Mouse (Mus musculus): ENCODE results near the gene Fto. TPM values are rescaled to one million over a fixed set of nuclear protein-coding genes. Genes with fewer than 3 reads are reported as not detected.

The Fto gene
- polyA plus RNA-seq, 1 experiment from 2014 or later: 149 TPM

DNA sequence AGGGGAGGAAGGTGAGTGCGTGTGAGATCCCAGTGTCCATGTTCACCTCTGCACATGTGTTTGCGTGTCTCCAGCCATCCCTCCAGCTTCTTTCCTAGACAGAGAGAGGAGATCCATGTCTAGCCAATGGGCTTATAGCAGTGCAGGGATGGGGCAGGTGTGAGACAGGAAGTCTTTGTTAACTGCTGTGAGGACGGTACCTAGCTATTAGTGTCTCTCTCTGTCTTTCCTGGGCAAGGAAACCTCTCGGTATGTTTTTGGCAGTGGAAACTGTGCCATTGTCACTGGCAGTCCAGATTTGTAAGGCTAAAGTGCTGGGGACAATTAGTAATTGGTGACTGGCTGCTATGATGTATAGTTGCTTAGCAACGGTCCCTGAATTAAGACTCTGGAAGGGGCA, 304.4 kb downstream of the Fto start:
- H3K4me3 ChIP-seq (replicated peaks; ENCODE audit: low read length): no peak overlapping the region
- H3K4me1 ChIP-seq (replicated peaks; ENCODE audit: control insufficient read depth, insufficient read depth, low read length): peaks cover 31% of the 10 kb centered on the region
- H3K36me3 ChIP-seq (replicated peaks; ENCODE audit: control insufficient read depth, insufficient read depth): no peaks in the 10 kb centered on the region
- peaks cover 28% of the 10 kb centered on the region; the same call in 1 of the 2 replicates for H3K27me3 ChIP-seq (ENCODE audit: control insufficient read depth, insufficient read depth, low read length)
- H3K4me2 ChIP-seq (replicated peaks): no peak overlapping the region; the same call in 1 of the 2 replicates
- H3K27ac ChIP-seq: peak overlapping the region; percentile 74
- ATAC-seq (ENCODE audit: low FRiP score) (no peak; the same call in 1 of the 2 replicates), DNase-seq (ENCODE audit: low spot score) (no peak)
- WGBS: 28% methylated on average over 5 of the region's 5 CpGs
- H3K9me3 ChIP-seq (ENCODE audit: control insufficient read depth, low read length): no peaks in the 10 kb centered on the region
- H3K9ac ChIP-seq: no peak overlapping the region

DNA sequence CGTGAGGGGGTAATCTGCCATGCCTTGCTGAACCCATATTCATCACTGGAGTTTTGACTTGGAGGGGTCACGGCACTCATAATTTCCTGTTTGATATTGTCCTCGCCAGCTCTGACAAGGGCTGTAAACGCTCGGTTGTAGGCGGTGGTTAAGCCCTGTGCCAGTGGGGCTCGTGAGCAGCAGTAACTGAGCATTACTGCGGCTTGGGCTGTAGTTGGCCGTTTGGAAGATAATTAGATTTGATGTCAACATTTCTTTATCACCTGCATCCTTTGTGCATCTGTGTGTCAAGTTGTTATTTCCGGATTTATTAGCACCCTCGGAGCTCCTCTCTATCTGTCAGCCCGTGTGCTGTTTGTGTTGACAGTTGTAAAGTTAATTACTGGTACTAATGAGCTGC, 309.4 kb downstream of the Fto start:
- H3K27ac ChIP-seq: no peak overlapping the region
- no peak overlapping the region for H3K4me2 ChIP-seq (replicated peaks)
- H3K9me3 ChIP-seq (ENCODE audit: control insufficient read depth, low read length): no peaks in the 10 kb centered on the region
- H3K4me3 ChIP-seq (replicated peaks; ENCODE audit: low read length): no peak overlapping the region
- WGBS: 27% methylated on average over 12 of the region's 12 CpGs
- ATAC-seq (ENCODE audit: low FRiP score) (no peak), DNase-seq (ENCODE audit: low spot score) (no peak)
- H3K9ac ChIP-seq: 0 out of 2 replicates have a peak overlapping the region, but pooled peaks have one; percentile 16
- peaks cover 43% of the 10 kb centered on the region for H3K4me1 ChIP-seq (replicated peaks; ENCODE audit: control insufficient read depth, insufficient read depth, low read length)
- H3K36me3 ChIP-seq (replicated peaks; ENCODE audit: control insufficient read depth, insufficient read depth): no peaks in the 10 kb centered on the region
- peaks cover 23% of the 10 kb centered on the region for H3K27me3 ChIP-seq (ENCODE audit: control insufficient read depth, insufficient read depth, low read length)

DNA sequence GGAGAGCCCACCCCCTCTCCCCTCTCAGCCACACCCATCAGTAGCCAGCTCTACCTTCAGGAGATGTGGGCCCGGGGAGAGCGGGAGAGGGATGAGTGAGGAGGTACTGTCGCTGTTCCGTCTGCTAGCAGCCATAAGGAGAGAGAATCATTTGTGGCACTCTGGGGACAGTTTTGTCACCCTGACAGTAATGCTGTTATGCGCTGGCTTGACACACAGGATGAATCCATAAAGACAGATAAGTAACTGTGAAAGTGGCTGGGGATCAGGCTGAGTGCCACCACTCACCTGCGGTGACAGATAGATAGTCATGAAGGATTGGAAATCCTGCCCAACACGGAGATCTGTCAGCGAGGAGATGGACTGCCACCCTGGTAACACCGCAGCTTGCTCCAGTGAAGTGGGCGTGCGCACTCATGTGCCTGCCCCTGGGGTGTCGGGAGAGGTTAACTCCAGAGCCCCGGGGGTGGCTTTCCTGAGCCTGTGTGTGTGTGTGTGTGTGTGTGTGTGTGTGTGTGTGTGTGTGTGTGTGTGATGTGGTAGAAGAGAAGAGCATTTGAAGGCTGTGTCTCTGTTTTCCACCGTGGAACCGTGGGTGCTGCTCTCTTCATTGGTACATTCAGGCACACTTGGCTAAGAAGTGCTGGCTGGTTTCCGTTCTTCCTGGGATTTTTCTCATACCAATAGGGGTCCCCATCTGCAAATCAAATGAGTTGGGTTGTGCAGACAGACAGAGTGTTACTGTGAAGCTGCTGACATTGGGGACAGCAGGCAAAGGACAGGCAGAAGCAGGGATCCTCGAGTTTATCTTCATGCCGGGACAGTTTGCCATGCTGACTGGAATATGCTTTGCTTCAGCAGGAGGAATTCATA, 312.6 kb downstream of the Fto start:
- ATAC-seq (ENCODE audit: low FRiP score) (peak; percentile 35), DNase-seq (ENCODE audit: low spot score) (no peak)
- peaks cover 35% of the 10 kb centered on the region for H3K27me3 ChIP-seq (ENCODE audit: control insufficient read depth, insufficient read depth, low read length)
- H3K9ac ChIP-seq: no peak overlapping the region
- WGBS: 19% methylated on average over 18 of the region's 18 CpGs
- H3K4me3 ChIP-seq (replicated peaks; ENCODE audit: low read length): no peak overlapping the region
- H3K36me3 ChIP-seq (replicated peaks; ENCODE audit: control insufficient read depth, insufficient read depth): no peaks in the 10 kb centered on the region
- peak overlapping the region; percentile 64; the same call in 1 of the 2 replicates for H3K27ac ChIP-seq
- no peaks in the 10 kb centered on the region for H3K9me3 ChIP-seq (ENCODE audit: control insufficient read depth, low read length)
- peaks cover 53% of the 10 kb centered on the region for H3K4me1 ChIP-seq (replicated peaks; ENCODE audit: control insufficient read depth, insufficient read depth, low read length)
- 0 out of 2 replicates have a peak overlapping the region, but pooled peaks have one; percentile 20 for H3K4me2 ChIP-seq (replicated peaks)

DNA sequence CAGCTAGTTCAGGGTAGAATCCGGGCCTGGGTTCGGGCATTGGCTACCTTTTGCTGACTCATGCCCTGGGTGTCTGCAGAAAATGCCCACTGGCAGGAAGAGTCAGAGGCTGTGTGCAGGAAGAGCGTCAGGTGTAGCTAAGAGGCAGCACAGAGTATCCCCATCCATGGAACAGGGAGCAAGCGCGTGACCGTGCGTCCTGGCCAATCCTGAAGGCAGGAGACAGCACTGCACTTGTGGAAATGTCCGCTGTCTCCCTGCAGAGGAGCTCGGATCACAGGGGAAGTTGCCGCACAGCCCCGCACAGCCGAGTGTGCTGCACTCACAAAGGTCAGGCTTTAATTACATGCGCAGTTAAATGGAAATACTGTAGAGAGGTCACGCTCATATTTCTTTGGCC, 316.3 kb downstream of the Fto start:
- Histone ChIP-seq H3K27me3 (ENCODE audit: control insufficient read depth, insufficient read depth, low read length) (peaks cover 39% of the 10 kb centered on the region), H3K9ac (peak overlapping the region; percentile 24; the same call in 1 of the 2 replicates), H3K4me3 (replicated peaks; ENCODE audit: low read length) (no peak overlapping the region), H3K4me1 (replicated peaks; ENCODE audit: control insufficient read depth, insufficient read depth, low read length) (peaks cover 34% of the 10 kb centered on the region), H3K27ac (no peak overlapping the region), H3K36me3 (replicated peaks; ENCODE audit: control insufficient read depth, insufficient read depth) (no peaks in the 10 kb centered on the region), H3K4me2 (replicated peaks) (peak overlapping the region; percentile 19), H3K9me3 (ENCODE audit: control insufficient read depth, low read length) (no peaks in the 10 kb centered on the region)
- ATAC-seq (ENCODE audit: low FRiP score): peak; percentile 24; the same call in 1 of the 2 replicates
- 25% methylated on average over 14 of the region's 14 CpGs for WGBS
- DNase-seq (ENCODE audit: low spot score): no peak

DNA sequence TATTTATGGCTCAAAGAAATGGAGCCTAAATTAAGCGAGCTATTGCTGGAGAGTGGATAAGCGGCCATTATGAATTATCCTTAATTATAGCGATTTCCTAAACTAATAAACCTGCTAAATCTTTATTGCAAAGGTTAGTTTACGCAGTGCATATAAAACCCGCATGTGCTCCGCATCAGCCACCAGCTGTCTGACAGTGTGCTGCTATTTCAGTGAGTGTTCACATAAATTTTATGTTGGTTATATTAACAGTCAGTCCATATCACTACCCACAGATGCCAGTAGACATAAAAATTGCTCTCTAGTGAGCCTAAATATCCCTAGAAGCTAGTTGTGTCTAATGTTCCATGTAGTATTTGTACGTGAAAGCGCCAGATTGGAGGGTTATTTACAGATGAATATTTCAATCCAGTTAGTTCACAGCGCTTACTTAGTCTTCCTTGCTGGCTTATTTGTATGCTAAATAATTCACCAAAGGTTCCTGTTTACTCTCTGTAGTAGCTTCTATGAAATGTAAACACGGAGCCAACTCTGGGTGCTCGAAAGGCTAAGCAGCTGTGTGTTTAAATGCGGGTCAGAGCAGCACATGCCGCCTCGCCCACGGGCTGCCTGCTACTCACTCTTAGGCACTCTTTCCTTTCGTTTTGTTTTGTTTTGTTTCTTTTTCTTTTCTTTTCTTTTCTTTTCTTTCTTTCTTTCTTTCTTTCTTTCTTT, 317.2 kb downstream of the Fto start:
- H3K27me3 ChIP-seq (ENCODE audit: control insufficient read depth, insufficient read depth, low read length): peaks cover 35% of the 10 kb centered on the region
- ATAC-seq (ENCODE audit: low FRiP score): no peak
- H3K4me1 ChIP-seq (replicated peaks; ENCODE audit: control insufficient read depth, insufficient read depth, low read length): peaks cover 31% of the 10 kb centered on the region
- 0 out of 2 replicates have a peak overlapping the region, but pooled peaks have one; percentile 0 for H3K4me2 ChIP-seq (replicated peaks)
- no peak overlapping the region for H3K9ac ChIP-seq
- no peaks in the 10 kb centered on the region for H3K36me3 ChIP-seq (replicated peaks; ENCODE audit: control insufficient read depth, insufficient read depth)
- H3K27ac ChIP-seq: peak overlapping the region; percentile 2
- no peaks in the 10 kb centered on the region for H3K9me3 ChIP-seq (ENCODE audit: control insufficient read depth, low read length)
- 41% methylated on average over 16 of the region's 16 CpGs for WGBS
- no peak overlapping the region for H3K4me3 ChIP-seq (replicated peaks; ENCODE audit: low read length)
- no peak for DNase-seq (ENCODE audit: low spot score)

DNA sequence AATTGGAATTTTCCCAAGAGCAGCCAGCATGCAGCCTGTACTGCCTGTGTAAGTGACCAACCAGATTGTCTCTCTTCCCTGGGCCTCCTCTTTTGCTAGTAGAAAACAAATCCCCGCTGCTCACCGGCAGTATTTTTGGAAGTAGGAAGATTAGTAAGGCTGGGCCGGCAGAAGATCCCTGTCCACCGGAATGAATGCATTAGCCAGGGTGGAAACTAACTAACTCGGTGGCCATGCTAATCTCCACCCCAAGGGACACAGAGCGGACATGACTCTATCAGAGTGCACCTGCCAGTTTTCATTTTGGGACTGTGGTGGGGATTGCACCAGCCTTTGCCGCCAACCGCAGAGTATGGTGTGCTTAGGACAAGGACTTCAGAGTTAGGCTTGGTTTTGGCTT, 319.1 kb downstream of the Fto start:
- 66% methylated on average over 8 of the region's 8 CpGs for WGBS

DNA sequence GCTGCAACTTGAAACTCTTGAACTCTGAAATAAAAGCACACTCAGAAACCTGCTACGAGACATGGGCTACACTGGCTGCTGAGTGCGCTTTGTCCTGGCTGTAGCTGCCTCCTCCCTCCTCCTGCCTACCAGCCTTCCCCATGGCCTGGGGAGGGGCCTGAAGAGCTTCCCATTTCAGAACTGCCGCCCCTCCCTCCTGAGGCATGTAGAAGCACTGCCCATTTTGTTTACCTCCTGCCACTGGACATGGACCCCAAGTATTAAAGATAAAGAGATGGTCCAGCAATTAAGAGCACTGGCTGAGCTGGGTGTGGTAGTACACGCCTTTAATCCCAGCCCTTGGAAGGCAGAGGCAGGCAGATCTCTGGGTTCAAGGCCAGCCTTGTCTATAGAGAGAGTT, 322.1 kb downstream of the Fto start:
- no peaks in the 10 kb centered on the region for H3K36me3 ChIP-seq (replicated peaks; ENCODE audit: control insufficient read depth, insufficient read depth)
- H3K4me3 ChIP-seq (replicated peaks; ENCODE audit: low read length): no peak overlapping the region
- DNase-seq (ENCODE audit: low spot score): no peak
- no peaks in the 10 kb centered on the region for H3K9me3 ChIP-seq (ENCODE audit: control insufficient read depth, low read length)
- H3K4me2 ChIP-seq (replicated peaks): no peak overlapping the region
- peaks cover 8% of the 10 kb centered on the region for H3K4me1 ChIP-seq (replicated peaks; ENCODE audit: control insufficient read depth, insufficient read depth, low read length)
- WGBS: 93% methylated on average over 4 of the region's 4 CpGs
- H3K9ac ChIP-seq: no peak overlapping the region
- no peak for ATAC-seq (ENCODE audit: low FRiP score)
- H3K27me3 ChIP-seq (ENCODE audit: control insufficient read depth, insufficient read depth, low read length): peaks cover 12% of the 10 kb centered on the region; the same call in 1 of the 2 replicates
- no peak overlapping the region for H3K27ac ChIP-seq

More for the DNA sequence above, 319.1 kb downstream of the Fto start:
- Histone ChIP-seq H3K4me2 (replicated peaks) (no peak overlapping the region), H3K27me3 (ENCODE audit: control insufficient read depth, insufficient read depth, low read length) (peaks cover 29% of the 10 kb centered on the region), H3K36me3 (replicated peaks; ENCODE audit: control insufficient read depth, insufficient read depth) (no peaks in the 10 kb centered on the region), H3K9me3 (ENCODE audit: control insufficient read depth, low read length) (no peaks in the 10 kb centered on the region), H3K4me1 (replicated peaks; ENCODE audit: control insufficient read depth, insufficient read depth, low read length) (peaks cover 17% of the 10 kb centered on the region), H3K9ac (no peak overlapping the region), H3K4me3 (replicated peaks; ENCODE audit: low read length) (no peak overlapping the region), H3K27ac (no peak overlapping the region)
- no peak for DNase-seq (ENCODE audit: low spot score)
- no peak for ATAC-seq (ENCODE audit: low FRiP score)

DNA sequence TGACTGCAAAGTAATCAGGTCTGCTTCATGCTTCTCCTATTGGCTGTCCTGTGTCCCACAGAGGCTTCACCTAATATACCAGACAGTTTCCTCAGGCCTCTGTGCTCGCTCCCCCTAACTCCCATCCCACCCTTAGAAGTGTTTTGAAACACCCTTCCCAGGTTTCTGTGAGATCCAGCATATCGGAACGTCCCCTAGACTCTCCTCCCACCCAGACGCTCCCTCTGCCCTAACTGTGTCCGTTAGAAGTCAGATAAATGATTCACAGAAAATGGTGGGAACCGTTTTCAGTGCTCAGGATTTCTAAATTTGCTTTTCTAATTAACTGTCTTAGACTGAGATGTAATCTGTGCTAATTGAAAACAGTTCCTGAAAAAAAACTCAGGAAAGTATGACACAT, 323.6 kb downstream of the Fto start:
- no peak overlapping the region for H3K27ac ChIP-seq
- no peaks in the 10 kb centered on the region for H3K36me3 ChIP-seq (replicated peaks; ENCODE audit: control insufficient read depth, insufficient read depth)
- H3K9ac ChIP-seq: no peak overlapping the region
- H3K4me2 ChIP-seq (replicated peaks): no peak overlapping the region
- H3K4me3 ChIP-seq (replicated peaks; ENCODE audit: low read length): no peak overlapping the region
- H3K27me3 ChIP-seq (ENCODE audit: control insufficient read depth, insufficient read depth, low read length): peaks cover 12% of the 10 kb centered on the region; the same call in 1 of the 2 replicates
- no peaks in the 10 kb centered on the region for H3K9me3 ChIP-seq (ENCODE audit: control insufficient read depth, low read length)
- 80% methylated on average over 6 of the region's 6 CpGs for WGBS
- ATAC-seq (ENCODE audit: low FRiP score) (no peak), DNase-seq (ENCODE audit: low spot score) (no peak)
- peaks cover 5% of the 10 kb centered on the region; the same call in 1 of the 2 replicates for H3K4me1 ChIP-seq (replicated peaks; ENCODE audit: control insufficient read depth, insufficient read depth, low read length)

DNA sequence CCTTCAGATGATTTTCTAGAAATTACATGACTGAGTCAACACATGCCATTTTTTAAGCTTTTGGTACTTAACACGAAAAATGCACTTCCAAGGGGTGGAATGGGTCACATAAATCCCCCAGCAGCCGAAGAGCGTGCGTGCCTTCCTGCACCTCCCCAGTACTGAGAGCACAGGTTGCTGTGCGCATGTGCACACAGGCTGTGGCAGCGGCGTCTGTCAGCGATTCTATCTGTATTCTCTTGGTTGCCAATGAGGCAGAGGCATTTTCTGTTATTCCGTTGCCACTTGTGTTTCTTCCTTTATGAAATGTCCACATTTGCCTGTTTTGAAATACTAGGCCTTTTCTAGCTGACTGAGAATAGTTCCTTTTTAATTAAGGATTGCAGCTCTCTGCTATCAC, 324.4 kb downstream of the Fto start:
- H3K4me3 ChIP-seq (replicated peaks; ENCODE audit: low read length): no peak overlapping the region
- WGBS: 78% methylated on average over 9 of the region's 9 CpGs
- H3K9me3 ChIP-seq (ENCODE audit: control insufficient read depth, low read length): no peaks in the 10 kb centered on the region
- H3K9ac ChIP-seq: no peak overlapping the region
- peaks cover 6% of the 10 kb centered on the region; the same call in 1 of the 2 replicates for H3K27me3 ChIP-seq (ENCODE audit: control insufficient read depth, insufficient read depth, low read length)
- no peaks in the 10 kb centered on the region for H3K36me3 ChIP-seq (replicated peaks; ENCODE audit: control insufficient read depth, insufficient read depth)
- ATAC-seq (ENCODE audit: low FRiP score) (no peak), DNase-seq (ENCODE audit: low spot score) (no peak)
- H3K4me2 ChIP-seq (replicated peaks): no peak overlapping the region
- peaks cover 5% of the 10 kb centered on the region; the same call in 1 of the 2 replicates for H3K4me1 ChIP-seq (replicated peaks; ENCODE audit: control insufficient read depth, insufficient read depth, low read length)
- H3K27ac ChIP-seq: no peak overlapping the region

All from hindbrain, embryonic 14.5 days (tissue).